Mouse (Mus musculus) stomach, postnatal 0 days (tissue): ENCODE results near the gene Zmat5.

Experiments used
- CTCF ChIP-seq: IDR thresholded peaks from 2 replicates; pipeline ENCODE4 v1.5.1; 2016; ENCODE audit warnings: antibody characterized with exemption, low read depth, mild to moderate bottlenecking, moderate library complexity
- EP300 ChIP-seq: optimal IDR thresholded peaks from 2 replicates; pipeline ENCODE3; 2016; ENCODE audit warnings: antibody characterized with exemption

- no peak for TF ChIP-seq CTCF
- TF ChIP-seq EP300: no peak
Measured at GRCm38 (mm10) chr11:4687027-4687426, 17.5 kb upstream of the Zmat5 start.
